Mouse (Mus musculus) ES-Bruce4 (cell line): ENCODE data around the gene Bcar1.

Experiments used
- CTCF ChIP-seq: IDR thresholded peaks from one replicate; pipeline ENCODE4 v1.8.1; 2011; ENCODE audit warnings: low read depth, low read length
- EP300 ChIP-seq: IDR thresholded peaks from 2 replicates; pipeline ENCODE4 v1.6.1; 2011; ENCODE audit warnings: low read depth, low read length; ENCODE audit not compliant: insufficient read depth
- POLR2A ChIP-seq: IDR thresholded peaks from one replicate; pipeline ENCODE4 v1.8.1; 2011; ENCODE audit warnings: low read length; ENCODE audit not compliant: insufficient read depth

GRCm38 (mm10) chr8:111705222-111705621, 38.4 kb downstream of the Bcar1 start:
- TF ChIP-seq POLR2A (no peak), CTCF (no peak), EP300 (no peak)
